In genomic region chr9:114779984-114780745, GRCm38 (mm10) we compare ENCODE assay signal across 8 mouse cellular contexts. TPM values are rescaled to one million over a fixed set of nuclear protein-coding genes. Genes with fewer than 3 reads are reported as not detected.
DNase-seq lines count a peak whose midpoint lies in the region; ATAC-seq and TF ChIP-seq lines count a peak whose summit lies in the region.

No protein-coding gene starts in this region.

- peak; percentile 12; the same call in 1 of the 2 replicates for ATAC-seq in hindbrain, embryonic 12.5 days (ENCODE audit: low FRiP score)
- peak; percentile 31 for ATAC-seq in midbrain, embryonic 13.5 days
- no peak for ATAC-seq in cerebellum, adult (ENCODE audit: insufficient number of reproducible peaks, low FRiP score, low TSS enrichment)
- no peak for ATAC-seq in erythroblast, adult 5-6 weeks (replicated peaks; ENCODE audit: low FRiP score, poor library complexity, severe bottlenecking)

- no peaks in the 10 kb centered on the region; the same call in 1 of the 2 replicates for H3K27me3 ChIP-seq in hindbrain, embryonic 12.5 days
- H3K27me3 ChIP-seq in midbrain, embryonic 13.5 days: peaks cover 3% of the 10 kb centered on the region; the same call in 1 of the 2 replicates

- H3K9me3 ChIP-seq in hindbrain, embryonic 12.5 days (replicated peaks): no peaks in the 10 kb centered on the region
- no peaks in the 10 kb centered on the region for H3K9me3 ChIP-seq in midbrain, embryonic 13.5 days

- H3K4me1 ChIP-seq in cortical plate, adult 2 months (ENCODE audit: control insufficient read depth, insufficient read depth, low read length): no peaks in the 10 kb centered on the region
- peaks cover 22% of the 10 kb centered on the region for H3K4me1 ChIP-seq in hindbrain, embryonic 12.5 days
- peaks cover 23% of the 10 kb centered on the region for H3K4me1 ChIP-seq in midbrain, embryonic 13.5 days (replicated peaks)

- peak overlapping the region; percentile 17; the same call in 1 of the 2 replicates for H3K4me3 ChIP-seq in cortical plate, adult 2 months (ENCODE audit: insufficient read depth, low read length)
- peak overlapping the region; percentile 55 for H3K4me3 ChIP-seq in hindbrain, embryonic 12.5 days
- H3K4me3 ChIP-seq in midbrain, embryonic 13.5 days (replicated peaks): peak overlapping the region; percentile 53

- no peak overlapping the region for H3K27ac ChIP-seq in cortical plate, adult 2 months (ENCODE audit: insufficient read depth, low read length)
- no peak overlapping the region for H3K27ac ChIP-seq in hindbrain, embryonic 12.5 days
- H3K27ac ChIP-seq in midbrain, embryonic 13.5 days: no peak overlapping the region

- peak; percentile 25 to 39 for DNase-seq in kidney, postnatal 4 days
- DNase-seq in kidney, adult 18-20 months: no peak
- DNase-seq in urinary bladder, postnatal 4 days (ENCODE audit: low spot score in 2 of 2): no peak

- peak overlapping the region; percentile 63 for H3K9ac ChIP-seq in hindbrain, embryonic 12.5 days
- 0 out of 2 replicates have a peak overlapping the region, but pooled peaks have one; percentile 72 for H3K9ac ChIP-seq in midbrain, embryonic 13.5 days (replicated peaks)

- no peaks in the 10 kb centered on the region for H3K36me3 ChIP-seq in hindbrain, embryonic 12.5 days
- no peaks in the 10 kb centered on the region for H3K36me3 ChIP-seq in midbrain, embryonic 13.5 days

- no peak for TF ChIP-seq POLR2A in cortical plate, adult 2 months (IDR thresholded peaks at IDR 0.05; ENCODE audit: extremely low read depth, insufficient read depth, low read length)

- WGBS in hindbrain, embryonic 12.5 days: 32% methylated on average over 23 of the region's 23 CpGs
- WGBS in midbrain, embryonic 13.5 days: 29% methylated on average over 23 of the region's 23 CpGs

- peak overlapping the region; percentile 92 for H3K4me2 ChIP-seq in hindbrain, embryonic 12.5 days (replicated peaks)
- peak overlapping the region; percentile 93 for H3K4me2 ChIP-seq in midbrain, embryonic 13.5 days (replicated peaks)

- no peak for TF ChIP-seq CTCF in cortical plate, adult 2 months (IDR thresholded peaks at IDR 0.05; ENCODE audit: extremely low read depth, insufficient read depth, low read length)

RNA-seq across cellular contexts. Expression of gene Cmtm7, which starts 1.5 kb away (rescaled TPM):
- 8.9 and 9.1 TPM in 2 replicates for polyA plus RNA-seq in cortical plate, adult 2 months (2012; rRNA removed)
- polyA plus RNA-seq in hindbrain, embryonic 12.5 days (2016; fragmentation: Nextera tagmentation; extraction: Ambion mirVana): 43.9 and 50.9 TPM in 2 replicates
- 19.5 and 21.1 TPM in 2 replicates for polyA plus RNA-seq in midbrain, embryonic 13.5 days (2015; fragmentation: Nextera tagmentation; extraction: Ambion mirVana)
- total RNA-seq in erythroblast, adult 5-6 weeks (2015; ENCODE audit: low replicate concordance): 62.7 and 84.2 TPM in 2 replicates
- total RNA-seq in erythroblast, adult 5-6 weeks (2017; ENCODE audit: low replicate concordance): 59.2 and 111 TPM in 2 replicates

RNA-seq across cellular contexts. Expression of gene Cmtm6, which starts 49.2 kb away (rescaled TPM):
- 22.8 and 23.8 TPM in 2 replicates for polyA plus RNA-seq in cortical plate, adult 2 months (2012; rRNA removed)
- 25.8 and 26.0 TPM in 2 replicates for polyA plus RNA-seq in hindbrain, embryonic 12.5 days (2016; fragmentation: Nextera tagmentation; extraction: Ambion mirVana)
- polyA plus RNA-seq in midbrain, embryonic 13.5 days (2015; fragmentation: Nextera tagmentation; extraction: Ambion mirVana): 19.0 TPM in 2 replicates
- total RNA-seq in erythroblast, adult 5-6 weeks (2015; ENCODE audit: low replicate concordance): 9.6 and 23.0 TPM in 2 replicates
- 17.0 and 24.4 TPM in 2 replicates for total RNA-seq in erythroblast, adult 5-6 weeks (2017; ENCODE audit: low replicate concordance)

Comparison
In these comparisons a context has a peak if more than half of its experiments do, and no peak if none do; other contexts are left out.
1. DNase-seq: peak in kidney, postnatal 4 days (2 of 2); none in kidney, adult 18-20 months (single experiment) and urinary bladder, postnatal 4 days (0 of 2).
2. ATAC-seq: peak in hindbrain, embryonic 12.5 days (single experiment) and midbrain, embryonic 13.5 days (single experiment); none in cerebellum, adult (single experiment) and erythroblast, adult 5-6 weeks (single experiment).
3. Peak in every context shown above with its lines, with median percentiles within 50 percentile points of each other: H3K4me3 ChIP-seq.